Mouse (Mus musculus) heart, adult 9 months (tissue): ENCODE results near the gene Stk40.
"Not testable (repeated sequence)": the region's sequence is repeated elsewhere in the genome, so short reads cannot be mapped to it uniquely, and the experiment has no call there.

Source experiments
- DNase-seq, 2 experiments: peaks; one replicate each; pipeline ENCODE4 v3.0.0; 2022; ENCODE audit warnings: low spot score in 2 of 2

Stk40 gene

GRCm38 (mm10) chr4:126155183-126155582 lies 51.4 kb downstream of the Stk40 start:
- DNase-seq: no peak

- no peak for DNase-seq
These were observed 52.1 kb downstream of the Stk40 start for GRCm38 (mm10) chr4:126155869-126156268.

GRCm38 (mm10) chr4:126156617-126157016 lies 52.9 kb downstream of the Stk40 start:
- no peak for DNase-seq

GRCm38 (mm10) chr4:126157562-126157961 lies 53.8 kb downstream of the Stk40 start:
- DNase-seq: no peak

GRCm38 (mm10) chr4:126159455-126159854 lies 55.7 kb downstream of the Stk40 start:
- DNase-seq: no peak

- DNase-seq: no peak
These were observed 57.2 kb downstream of the Stk40 start for GRCm38 (mm10) chr4:126160981-126161380.

GRCm38 (mm10) chr4:126161456-126161855 lies 57.7 kb downstream of the Stk40 start:
- DNase-seq: no peak

GRCm38 (mm10) chr4:126161986-126162385 lies 58.2 kb downstream of the Stk40 start:
- no peak for DNase-seq

- DNase-seq: peak; percentile 94 to 95
These were observed 58.8 kb downstream of the Stk40 start for GRCm38 (mm10) chr4:126162544-126163066.

- peak in 1 of 2 experiments; percentile 47 for DNase-seq
These were observed 59.4 kb downstream of the Stk40 start, which contains the start of gene Sh3d21 for GRCm38 (mm10) chr4:126163067-126163659. Gene Sh3d21 (minus strand): TSS chr4:126163491.

- DNase-seq: no peak
These were observed 59.9 kb downstream of the Stk40 start for GRCm38 (mm10) chr4:126163685-126164084.

GRCm38 (mm10) chr4:126165092-126165491 lies 61.3 kb downstream of the Stk40 start:
- DNase-seq: not testable (repeated sequence)

GRCm38 (mm10) chr4:126166084-126166483 lies 62.3 kb downstream of the Stk40 start:
- peak in 1 of 2 experiments; percentile 64 for DNase-seq

- no peak for DNase-seq
These were observed 65.1 kb downstream of the Stk40 start for GRCm38 (mm10) chr4:126168851-126169250.

GRCm38 (mm10) chr4:126170737-126171136 lies 67.0 kb downstream of the Stk40 start:
- DNase-seq: not testable (repeated sequence)

- no peak for DNase-seq
These were observed 70.0 kb downstream of the Stk40 start for GRCm38 (mm10) chr4:126173800-126174199.

- DNase-seq: not testable (repeated sequence)
These were observed 72.2 kb downstream of the Stk40 start for GRCm38 (mm10) chr4:126175980-126176379.

- DNase-seq: peak in 1 of 2 experiments; percentile 51
These were observed 77.6 kb downstream of the Stk40 start for GRCm38 (mm10) chr4:126181170-126181957.

GRCm38 (mm10) chr4:126183034-126183433 lies 79.3 kb downstream of the Stk40 start:
- DNase-seq: no peak

- no peak for DNase-seq
These were observed 83.3 kb downstream of the Stk40 start for GRCm38 (mm10) chr4:126187096-126187495.
